In the genomic region with DNA sequence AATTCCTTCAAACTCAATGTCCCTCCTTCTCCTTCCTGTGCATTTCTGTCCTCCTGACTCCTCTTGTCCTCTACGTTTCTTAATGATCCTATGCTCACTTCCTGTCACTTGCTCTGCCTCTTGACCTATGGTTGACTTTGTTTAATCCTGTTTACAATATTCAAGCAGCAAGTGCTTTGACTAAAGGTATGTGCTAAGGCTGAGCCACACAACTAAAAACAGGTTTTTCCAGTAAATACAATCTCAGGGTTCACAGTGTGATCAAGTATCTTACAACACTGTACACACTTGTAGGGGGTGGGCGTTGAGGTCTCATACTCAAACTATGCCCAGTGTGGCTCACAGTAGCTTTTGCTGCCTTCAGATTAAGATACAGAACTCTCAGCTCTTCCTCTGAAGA, we compare ENCODE assay signal across 29 mouse cellular contexts. TPM values are rescaled to one million over a fixed set of nuclear protein-coding genes. Genes with fewer than 3 reads are reported as not detected.
DNase-seq lines count a peak whose midpoint lies in the region; ATAC-seq and TF ChIP-seq lines count a peak whose summit lies in the region.
"Had no signal": no experiment of that assay in that cellular context is flagged by ENCODE, and none has a peak within 500 bp of the region (broad histone marks: within the 10 kb centered on the region; RNA-seq: fewer than 3 reads in every experiment).

No protein-coding gene starts in this region.

- intact Hi-C loops in left cerebral cortex, adult 2 months (cut with DNase I): no loop called here

- H3K27ac ChIP-seq in intestine, embryonic 14.5 days (ENCODE audit: low read depth): no peak overlapping the region
- H3K27ac ChIP-seq in intestine, embryonic 15.5 days: no peak overlapping the region
- H3K27ac ChIP-seq in left cerebral cortex, adult 2 months: no peak overlapping the region
- H3K27ac ChIP-seq: embryonic facial prominence, embryonic 15.5 days; forebrain, embryonic 12.5 days; heart, adult 2 months; hindbrain, embryonic 14.5 days; kidney, postnatal 0 days; limb, embryonic 10.5 days; limb, embryonic 15.5 days; liver, embryonic 13.5 days; midbrain, embryonic 12.5 days; neural tube, embryonic 13.5 days had no signal

- peak; percentile 37 for DNase-seq in intestine, embryonic 14.5 days (ENCODE audit: low spot score)
- peak; percentile 78 for DNase-seq in R1 (ENCODE audit: low read depth, low spot score)
- peak; percentile 52 for DNase-seq in lung, postnatal 36 days
- no peak for DNase-seq in left cerebral cortex, adult 2 months (ENCODE audit: extremely low spot score in 1 of 2, low spot score in 2 of 2)
- no peak for DNase-seq in cerebellum, adult 8-10 months
- DNase-seq: adrenal gland, postnatal 14 days; cerebellum, adult 11 months; cerebellum, adult 9-11 months; embryo, embryonic 11 days; gastrocnemius, postnatal 25 days; heart, adult 2 months; kidney, adult 2 months; kidney, postnatal 4 days; liver, embryonic 13.5 days; right cerebral cortex, postnatal 4 days; thymus, adult 2 months; thymus, postnatal 36 days had no signal

- peaks cover 100% of the 10 kb centered on the region for H3K36me3 ChIP-seq in intestine, embryonic 14.5 days (ENCODE audit: control insufficient read depth, insufficient read depth, low read length)
- H3K36me3 ChIP-seq in intestine, embryonic 15.5 days: peaks cover 22% of the 10 kb centered on the region

- H3K4me1 ChIP-seq in intestine, embryonic 14.5 days (replicated peaks; ENCODE audit: control insufficient read depth, insufficient read depth, low read length): no peaks in the 10 kb centered on the region
- H3K4me1 ChIP-seq in intestine, embryonic 15.5 days (replicated peaks): peaks cover 4% of the 10 kb centered on the region; the same call in 1 of the 2 replicates
- H3K4me1 ChIP-seq: heart, embryonic 12.5 days; limb, embryonic 15.5 days; liver, embryonic 13.5 days; midbrain, embryonic 12.5 days had no signal

- no peak overlapping the region for H3K9ac ChIP-seq in intestine, embryonic 14.5 days (ENCODE audit: low read length)
- no peak overlapping the region for H3K9ac ChIP-seq in intestine, embryonic 15.5 days
- H3K9ac ChIP-seq: embryonic facial prominence, embryonic 15.5 days; forebrain, embryonic 12.5 days; heart, embryonic 12.5 days; hindbrain, embryonic 14.5 days; limb, embryonic 15.5 days; liver, embryonic 13.5 days; midbrain, embryonic 12.5 days; neural tube, embryonic 13.5 days had no signal

- WGBS in intestine, embryonic 14.5 days: 47% methylated on average over 2 of the region's 2 CpGs
- WGBS in intestine, embryonic 15.5 days: 46% methylated on average over 2 of the region's 2 CpGs

- H3K4me3 ChIP-seq in intestine, embryonic 14.5 days (ENCODE audit: low read depth, low read length): no peak overlapping the region
- H3K4me3 ChIP-seq in intestine, embryonic 15.5 days (replicated peaks): no peak overlapping the region
- H3K4me3 ChIP-seq in left cerebral cortex, adult 2 months: no peak overlapping the region
- H3K4me3 ChIP-seq: embryonic facial prominence, embryonic 15.5 days; forebrain, embryonic 12.5 days; heart, adult 2 months; heart, embryonic 12.5 days; limb, embryonic 10.5 days; limb, embryonic 15.5 days; liver, embryonic 13.5 days; megakaryocyte, embryonic 14.5 days; midbrain, embryonic 12.5 days; neural tube, embryonic 13.5 days had no signal

- ATAC-seq in intestine, embryonic 14.5 days (replicated peaks; ENCODE audit: low FRiP score, low TSS enrichment, low read depth): no peak
- no peak; the same call in 1 of the 2 replicates for ATAC-seq in intestine, embryonic 15.5 days
- ATAC-seq in CD4-positive, CD25-positive, alpha-beta regulatory T cell, adult 4 months: peak; percentile 13

- no peaks in the 10 kb centered on the region for H3K27me3 ChIP-seq in intestine, embryonic 14.5 days (replicated peaks; ENCODE audit: control insufficient read depth, insufficient read depth, low read length)
- no peaks in the 10 kb centered on the region for H3K27me3 ChIP-seq in intestine, embryonic 15.5 days (replicated peaks)
- H3K27me3 ChIP-seq: embryonic facial prominence, embryonic 15.5 days; forebrain, embryonic 12.5 days; heart, embryonic 12.5 days; limb, embryonic 15.5 days; liver, embryonic 13.5 days; megakaryocyte, embryonic 14.5 days; midbrain, embryonic 12.5 days; neural tube, embryonic 13.5 days had no signal

- H3K9me3 ChIP-seq in intestine, embryonic 14.5 days (ENCODE audit: control insufficient read depth, low read length): no peaks in the 10 kb centered on the region
- no peaks in the 10 kb centered on the region for H3K9me3 ChIP-seq in intestine, embryonic 15.5 days
- H3K9me3 ChIP-seq: embryonic facial prominence, embryonic 15.5 days; forebrain, embryonic 12.5 days; heart, embryonic 12.5 days; limb, embryonic 10.5 days; limb, embryonic 15.5 days; liver, embryonic 13.5 days; megakaryocyte, embryonic 14.5 days; midbrain, embryonic 12.5 days; neural tube, embryonic 13.5 days had no signal

- H3K4me2 ChIP-seq in intestine, embryonic 14.5 days (ENCODE audit: low read length): no peak overlapping the region
- H3K4me2 ChIP-seq in intestine, embryonic 15.5 days (replicated peaks): no peak overlapping the region
- H3K4me2 ChIP-seq: embryonic facial prominence, embryonic 15.5 days; forebrain, embryonic 12.5 days; heart, embryonic 12.5 days; hindbrain, embryonic 14.5 days; limb, embryonic 15.5 days; liver, embryonic 13.5 days; midbrain, embryonic 12.5 days; neural tube, embryonic 13.5 days had no signal

- no peak for TF ChIP-seq CTCF in left cerebral cortex, adult 2 months (IDR thresholded peaks at IDR 0.05)

RNA-seq across cellular contexts. Expression of a gene that starts 8.9 kb away (rescaled TPM):
- 716 and 762 TPM in 2 replicates for polyA plus RNA-seq in intestine, embryonic 14.5 days (2014; fragmentation: Nextera tagmentation; extraction: Ambion mirVana)
- polyA plus RNA-seq in intestine, embryonic 15.5 days (2015; fragmentation: Nextera tagmentation; extraction: Ambion mirVana): 619 and 750 TPM in 2 replicates
- polyA plus RNA-seq in CD4-positive, CD25-positive, alpha-beta regulatory T cell, adult 4 months (2017; shearing (Covaris generic)): 100 to 1,000 TPM; 633 to 791 TPM
- total RNA-seq in left cerebral cortex, adult 2 months (2021): 100 to 1,000 TPM; 279 to 310 TPM

Comparison
In these comparisons a context has a peak if more than half of its experiments do, and no peak if none do; other contexts are left out.
1. DNase-seq: peak in intestine, embryonic 14.5 days (single experiment), R1 (single experiment) and lung, postnatal 36 days (single experiment); none in left cerebral cortex, adult 2 months (0 of 2) and cerebellum, adult 8-10 months (single experiment).